Mouse (Mus musculus): ENCODE results near the gene Nat10. TPM values are rescaled to one million over a fixed set of nuclear protein-coding genes. Genes with fewer than 3 reads are reported as not detected.

Gene Nat10
- polyA plus RNA-seq, 1 experiment from 2014 or later = 8.8 TPM

DNA sequence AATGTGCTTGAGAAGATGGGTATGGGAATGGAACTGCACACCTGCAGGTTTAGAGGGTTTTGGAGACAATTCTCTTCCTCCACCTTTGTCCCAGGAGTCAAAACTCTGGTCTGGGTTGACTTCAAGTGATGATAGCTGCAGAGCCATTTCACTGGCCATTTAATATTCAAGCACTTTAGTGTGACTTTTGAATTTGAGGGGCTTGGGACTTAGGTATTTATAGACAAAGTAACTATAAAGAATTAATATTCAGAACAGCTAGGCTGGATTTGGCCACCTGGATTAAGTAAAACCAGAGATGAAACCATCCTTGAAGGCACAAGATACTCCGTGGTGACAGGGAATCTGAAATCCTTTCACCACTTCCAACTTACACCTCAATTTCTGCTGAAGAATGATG is 1.4 kb upstream of the Nat10 start:
- no peak for ATAC-seq
- 0 out of 2 replicates have a peak, but pooled peaks cover 7% of the 10 kb centered on the region for H3K4me1 ChIP-seq (replicated peaks; ENCODE audit: control insufficient read depth, insufficient read depth, low read length)
- H3K9me3 ChIP-seq (ENCODE audit: control insufficient read depth) = no peaks in the 10 kb centered on the region
- H3K4me2 ChIP-seq (replicated peaks; ENCODE audit: low read depth) = no peak overlapping the region
- H3K27ac ChIP-seq (ENCODE audit: low read depth, low read length) = no peak overlapping the region
- H3K4me3 ChIP-seq (ENCODE audit: low read depth, low read length) = no peak overlapping the region
- H3K9ac ChIP-seq (ENCODE audit: low read depth, low read length) = no peak overlapping the region
- no peaks in the 10 kb centered on the region for H3K27me3 ChIP-seq (replicated peaks; ENCODE audit: control insufficient read depth, insufficient read depth, low read length)
- H3K36me3 ChIP-seq (ENCODE audit: control insufficient read depth, insufficient read depth) = peaks cover 15% of the 10 kb centered on the region
- WGBS = 61% methylated on average over 1 of the region's 1 CpGs
- TF ChIP-seq CTCF (IDR thresholded peaks at IDR 0.05; ENCODE audit: low read depth) = no peak

DNA sequence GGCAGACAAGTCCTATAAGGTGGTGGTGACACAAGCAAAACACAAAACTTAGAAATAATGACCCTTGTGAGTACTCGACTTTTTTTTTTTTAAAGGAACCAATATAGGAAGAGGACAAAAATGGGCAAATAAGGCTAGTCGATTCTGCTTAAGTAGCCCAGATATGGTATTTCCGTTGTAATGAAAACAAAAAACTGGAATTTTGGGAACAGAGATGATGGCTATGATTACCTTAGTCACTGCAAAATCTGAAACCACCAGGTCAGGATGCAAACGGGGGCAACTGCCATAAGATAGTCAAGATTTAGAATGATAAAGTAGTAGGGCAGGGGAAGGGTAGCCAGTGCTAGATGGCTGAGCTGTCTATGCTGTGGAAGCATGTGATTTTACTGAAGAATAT is 923 bp upstream of the Nat10 start:
- no peak for ATAC-seq
- Histone ChIP-seq H3K27me3 (replicated peaks; ENCODE audit: control insufficient read depth, insufficient read depth, low read length) (no peaks in the 10 kb centered on the region), H3K4me3 (ENCODE audit: low read depth, low read length) (peak overlapping the region; percentile 73; the same call in 1 of the 2 replicates), H3K4me1 (replicated peaks; ENCODE audit: control insufficient read depth, insufficient read depth, low read length) (0 out of 2 replicates have a peak, but pooled peaks cover 7% of the 10 kb centered on the region), H3K4me2 (replicated peaks; ENCODE audit: low read depth) (peak overlapping the region; percentile 84), H3K36me3 (ENCODE audit: control insufficient read depth, insufficient read depth) (peaks cover 13% of the 10 kb centered on the region), H3K9ac (ENCODE audit: low read depth, low read length) (no peak overlapping the region), H3K27ac (ENCODE audit: low read depth, low read length) (no peak overlapping the region), H3K9me3 (ENCODE audit: control insufficient read depth) (no peaks in the 10 kb centered on the region)
- WGBS = 30% methylated on average over 4 of the region's 4 CpGs
- no peak for TF ChIP-seq CTCF (IDR thresholded peaks at IDR 0.05; ENCODE audit: low read depth)

DNA sequence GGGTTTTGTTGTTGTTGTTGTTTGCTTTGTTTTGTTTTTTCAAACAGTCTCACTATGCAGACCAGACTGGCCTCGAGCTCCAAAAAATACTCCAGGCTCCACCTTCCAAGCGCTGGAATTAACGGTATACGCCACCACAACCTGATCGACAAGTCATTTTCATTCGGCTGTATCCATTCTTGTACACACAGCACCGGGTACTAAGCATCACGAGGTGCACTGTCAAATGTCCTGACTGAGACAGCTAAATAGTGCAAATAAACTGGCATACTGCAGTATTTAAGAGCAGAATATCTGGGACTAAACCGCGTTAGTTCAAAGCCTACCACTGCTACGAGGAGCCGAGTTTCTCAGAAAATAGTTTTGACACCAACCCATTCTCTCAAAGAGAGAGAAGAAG is 649 bp downstream of the Nat10 start:
- TF ChIP-seq CTCF (IDR thresholded peaks at IDR 0.05; ENCODE audit: low read depth) = no peak
- H3K9me3 ChIP-seq (ENCODE audit: control insufficient read depth) = no peaks in the 10 kb centered on the region
- peak overlapping the region; percentile 62 for H3K9ac ChIP-seq (ENCODE audit: low read depth, low read length)
- H3K4me1 ChIP-seq (replicated peaks; ENCODE audit: control insufficient read depth, insufficient read depth, low read length) = 0 out of 2 replicates have a peak, but pooled peaks cover 7% of the 10 kb centered on the region
- peaks cover 10% of the 10 kb centered on the region; the same call in 1 of the 2 replicates for H3K36me3 ChIP-seq (ENCODE audit: control insufficient read depth, insufficient read depth)
- WGBS = under 1% methylated on average over 12 of the region's 12 CpGs
- H3K4me3 ChIP-seq (ENCODE audit: low read depth, low read length) = peak overlapping the region; percentile 73
- H3K27me3 ChIP-seq (replicated peaks; ENCODE audit: control insufficient read depth, insufficient read depth, low read length) = no peaks in the 10 kb centered on the region
- peak; percentile 31 for ATAC-seq
- peak overlapping the region; percentile 84 for H3K4me2 ChIP-seq (replicated peaks; ENCODE audit: low read depth)
- peak overlapping the region; percentile 82 for H3K27ac ChIP-seq (ENCODE audit: low read depth, low read length)

DNA sequence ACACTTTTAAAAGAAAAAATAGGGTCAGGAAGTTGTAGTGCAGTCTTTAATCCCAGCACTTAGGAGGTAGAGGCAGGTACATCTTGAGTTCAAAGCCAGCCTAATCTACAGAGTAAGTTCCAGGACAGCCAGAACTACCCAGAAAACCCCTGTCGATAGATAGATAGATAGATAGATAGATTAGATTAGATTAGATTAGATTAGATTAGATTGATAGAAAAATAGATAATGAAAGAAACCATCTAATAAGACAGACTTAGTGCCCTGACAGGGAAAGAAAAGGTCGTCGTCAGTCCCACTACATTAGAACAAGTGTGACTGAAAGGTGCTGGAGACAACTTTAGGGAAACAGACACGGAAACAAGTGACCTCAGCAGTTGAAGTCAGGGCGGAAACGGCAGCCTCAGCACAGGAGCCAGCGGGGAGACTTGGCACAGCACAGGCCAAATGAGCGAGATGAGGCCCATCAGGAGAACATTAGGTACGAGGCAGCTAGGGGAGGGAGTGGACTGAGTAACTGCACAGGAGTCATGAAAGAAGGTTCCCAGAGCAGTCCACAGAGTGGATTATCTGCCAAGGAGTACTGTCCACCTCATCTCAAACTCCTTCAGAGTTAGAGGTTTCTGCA is 5.5 kb downstream of the Nat10 start:
- no peaks in the 10 kb centered on the region for H3K9me3 ChIP-seq (ENCODE audit: control insufficient read depth)
- H3K36me3 ChIP-seq (ENCODE audit: control insufficient read depth, insufficient read depth) = peaks cover 39% of the 10 kb centered on the region
- ATAC-seq = no peak
- no peak overlapping the region for H3K4me3 ChIP-seq (ENCODE audit: low read depth, low read length)
- no peaks in the 10 kb centered on the region for H3K27me3 ChIP-seq (replicated peaks; ENCODE audit: control insufficient read depth, insufficient read depth, low read length)
- no peaks in the 10 kb centered on the region for H3K4me1 ChIP-seq (replicated peaks; ENCODE audit: control insufficient read depth, insufficient read depth, low read length)
- H3K4me2 ChIP-seq (replicated peaks; ENCODE audit: low read depth) = no peak overlapping the region
- 85% methylated on average over 9 of the region's 9 CpGs for WGBS
- H3K27ac ChIP-seq (ENCODE audit: low read depth, low read length) = no peak overlapping the region
- TF ChIP-seq CTCF (IDR thresholded peaks at IDR 0.05; ENCODE audit: low read depth) = no peak
- H3K9ac ChIP-seq (ENCODE audit: low read depth, low read length) = no peak overlapping the region

DNA sequence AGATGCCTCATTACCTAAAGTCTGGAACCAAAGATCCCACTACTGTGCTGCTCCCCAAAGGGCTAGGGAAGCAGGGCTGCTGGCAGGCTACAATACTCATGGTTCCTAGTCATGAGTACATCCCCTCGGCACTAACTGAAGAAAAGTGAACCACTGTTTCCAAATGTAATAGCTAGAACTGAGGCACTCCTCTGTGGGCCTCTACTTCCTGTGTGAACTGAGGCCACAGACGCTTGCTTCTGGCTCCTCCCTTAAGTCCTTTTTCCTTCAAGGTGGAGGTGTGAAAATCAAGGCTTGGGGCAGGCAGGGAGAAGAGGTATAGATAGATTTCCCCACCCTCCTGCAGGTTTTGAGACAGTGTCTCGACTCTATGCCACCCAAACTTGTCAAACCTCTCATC is 6.5 kb downstream of the Nat10 start:
- WGBS = 77% methylated on average over 3 of the region's 3 CpGs
- Histone ChIP-seq H3K4me1 (replicated peaks; ENCODE audit: control insufficient read depth, insufficient read depth, low read length) (no peaks in the 10 kb centered on the region), H3K9ac (ENCODE audit: low read depth, low read length) (no peak overlapping the region), H3K4me2 (replicated peaks; ENCODE audit: low read depth) (no peak overlapping the region), H3K27me3 (replicated peaks; ENCODE audit: control insufficient read depth, insufficient read depth, low read length) (no peaks in the 10 kb centered on the region), H3K27ac (ENCODE audit: low read depth, low read length) (no peak overlapping the region), H3K9me3 (ENCODE audit: control insufficient read depth) (no peaks in the 10 kb centered on the region), H3K36me3 (ENCODE audit: control insufficient read depth, insufficient read depth) (peaks cover 44% of the 10 kb centered on the region), H3K4me3 (ENCODE audit: low read depth, low read length) (no peak overlapping the region)
- TF ChIP-seq CTCF (IDR thresholded peaks at IDR 0.05; ENCODE audit: low read depth) = no peak
- ATAC-seq = no peak

DNA sequence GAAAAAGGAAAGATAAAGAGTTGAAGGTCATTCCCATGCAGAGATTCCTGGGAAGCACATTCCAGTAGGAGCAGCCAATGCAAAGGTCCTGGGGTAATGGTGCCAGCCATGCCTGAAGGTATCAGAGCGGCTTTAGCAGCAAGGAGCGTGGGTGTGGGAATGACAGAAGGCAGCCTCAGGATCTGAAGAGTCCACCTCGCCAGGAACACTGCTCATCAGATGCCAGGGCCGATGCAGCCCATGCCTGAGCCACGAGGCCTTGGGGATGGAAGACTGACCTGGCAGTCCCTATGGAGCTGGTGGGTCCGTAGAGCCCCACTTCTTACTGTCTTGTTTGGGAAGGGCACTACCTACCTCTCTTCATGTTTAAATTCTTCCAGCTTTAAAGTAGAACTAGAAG is 9.3 kb downstream of the Nat10 start:
- H3K9me3 ChIP-seq (ENCODE audit: control insufficient read depth) = no peaks in the 10 kb centered on the region
- H3K4me1 ChIP-seq (replicated peaks; ENCODE audit: control insufficient read depth, insufficient read depth, low read length) = no peaks in the 10 kb centered on the region
- no peak overlapping the region for H3K4me2 ChIP-seq (replicated peaks; ENCODE audit: low read depth)
- H3K27me3 ChIP-seq (replicated peaks; ENCODE audit: control insufficient read depth, insufficient read depth, low read length) = no peaks in the 10 kb centered on the region
- H3K4me3 ChIP-seq (ENCODE audit: low read depth, low read length) = no peak overlapping the region
- TF ChIP-seq CTCF (IDR thresholded peaks at IDR 0.05; ENCODE audit: low read depth) = no peak
- no peak overlapping the region for H3K27ac ChIP-seq (ENCODE audit: low read depth, low read length)
- H3K9ac ChIP-seq (ENCODE audit: low read depth, low read length) = no peak overlapping the region
- no peak for ATAC-seq
- peaks cover 56% of the 10 kb centered on the region for H3K36me3 ChIP-seq (ENCODE audit: control insufficient read depth, insufficient read depth)
- 96% methylated on average over 6 of the region's 6 CpGs for WGBS

Data from intestine, postnatal 0 days (tissue).